Mouse (Mus musculus): ENCODE measurements around the gene Hoxd13.

DNA sequence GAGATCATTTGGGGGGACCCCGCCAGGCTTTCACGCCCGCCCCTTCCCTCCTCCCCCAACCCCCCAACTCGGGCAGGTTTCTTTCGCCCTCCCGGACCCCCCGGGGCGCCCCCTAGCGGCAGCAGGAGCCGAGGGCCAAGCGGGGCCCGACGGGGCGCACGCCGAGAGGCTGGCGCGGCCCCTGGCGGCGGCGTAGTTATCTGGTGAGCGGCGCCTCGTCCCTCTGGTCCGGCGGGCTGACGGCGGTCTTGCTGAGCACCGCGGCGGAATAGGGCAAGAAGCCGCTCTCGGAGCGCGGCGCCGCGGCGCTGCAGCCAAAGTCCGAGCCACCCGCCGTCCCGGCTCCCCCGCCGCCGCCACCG, 12.7 kb upstream of the Hoxd13 start:
- TF ChIP-seq CTCF (IDR thresholded peaks at IDR 0.05; ENCODE audit: low read depth), result peak; percentile 46
- no peak for TF ChIP-seq EP300 (IDR thresholded peaks at IDR 0.05; ENCODE audit: low read depth)

All from liver, postnatal 0 days (tissue).